Mouse (Mus musculus) forebrain, embryonic 11.5 days (tissue): ENCODE data around the gene Zfp958. TPM values are rescaled to one million over a fixed set of nuclear protein-coding genes. Genes with fewer than 3 reads are reported as not detected.

ENCODE experiments used
- ATAC-seq: fragments of 200-750 bp; cut with Nextera tagmentation; replicated peaks from 2 replicates; pipeline ENCODE4 v1.8.0; 2017; ENCODE audit warnings: moderate TSS enrichment; ENCODE audit not compliant: low FRiP score
- DNase-seq: peaks from one replicate; pipeline ENCODE4 v3.0.0-alpha.2; 2017; ENCODE audit warnings: low spot score
- H3K27ac ChIP-seq: fragments of 300-500 bp; sonication (generic); 2 replicates; pipeline ENCODE4 v1.5.1; 2014; ENCODE audit warnings: low read depth, low read length
- H3K27me3 ChIP-seq: fragments of 300-500 bp; sonication (generic); 2 replicates; pipeline ENCODE4 v1.6.1; 2014; ENCODE audit warnings: mild to moderate bottlenecking, low read length, mixed read lengths; ENCODE audit not compliant: control insufficient read depth, insufficient read depth
- H3K36me3 ChIP-seq: fragments of 300-500 bp; sonication (generic); 2 replicates; pipeline ENCODE4 v1.6.1; 2014; ENCODE audit warnings: mild to moderate bottlenecking, low read length, moderate library complexity, mixed read lengths; ENCODE audit not compliant: control insufficient read depth, insufficient read depth
- H3K4me1 ChIP-seq: fragments of 300-500 bp; sonication (generic); replicated peaks from 2 replicates; pipeline ENCODE4 v1.6.1; 2014; ENCODE audit warnings: low read length, mixed read lengths; ENCODE audit not compliant: control insufficient read depth, insufficient read depth
- H3K4me2 ChIP-seq: fragments of 300-500 bp; sonication (generic); 2 replicates; pipeline ENCODE4 v1.6.1; 2014; ENCODE audit warnings: low read depth, mild to moderate bottlenecking, low read length, moderate library complexity, mixed read lengths; ENCODE audit not compliant: severe bottlenecking
- H3K4me3 ChIP-seq: fragments of 300-500 bp; sonication (generic); 2 replicates; pipeline ENCODE4 v1.5.1; 2014; ENCODE audit warnings: low read depth, low read length
- H3K9ac ChIP-seq: fragments of 300-500 bp; sonication (generic); 2 replicates; pipeline ENCODE4 v1.6.1; 2014; ENCODE audit warnings: low read length
- H3K9me3 ChIP-seq: fragments of 300-500 bp; sonication (generic); 2 replicates; pipeline ENCODE4 v1.6.1; 2016; ENCODE audit warnings: low read length, mixed read lengths; ENCODE audit not compliant: control insufficient read depth
- WGBS: fragments of 180-500 bp; shearing (Covaris S2); extraction: QIAGEN DNeasy Blood & Tissue Kit; methylation state at CpG from one replicate; pipeline ENCODE4 v1.1.7; 2014; 5-methylcytosine and 5-hydroxymethylcytosine counted together
- polyA plus RNA-seq: library from polyadenylated mRNA; unstranded; fragments of >200 nt; fragmentation: Nextera tagmentation; extraction: Ambion mirVana; gene quantifications from 2 replicates; pipeline ENCODE4 v1.2.1, GENCODE M21; 2014

Zfp958 gene
- polyA plus RNA-seq, 1 experiment from 2014 or later: 16.5 TPM

- 78% methylated on average over 8 of the region's 8 CpGs for WGBS
- DNase-seq (no peak), ATAC-seq (peak; percentile 4)
- Histone ChIP-seq H3K27ac (no peak overlapping the region), H3K4me2 (peak overlapping the region; percentile 59), H3K9ac (no peak overlapping the region), H3K36me3 (no peaks in the 10 kb centered on the region), H3K4me1 (no peaks in the 10 kb centered on the region), H3K4me3 (peak overlapping the region; percentile 61), H3K9me3 (peaks cover 2% of the 10 kb centered on the region; the same call in 1 of the 2 replicates), H3K27me3 (no peaks in the 10 kb centered on the region)
Observed at GRCm38 (mm10) chr8:4678908-4679545, 66.1 kb downstream of the Zfp958 start.

GRCm38 (mm10) chr8:4679796-4680195 is 66.8 kb downstream of the Zfp958 start:
- 93% methylated on average over 3 of the region's 3 CpGs for WGBS

More at GRCm38 (mm10) chr8:4679796-4680195, 66.8 kb downstream of the Zfp958 start:
- Histone ChIP-seq H3K9me3 (peaks cover 2% of the 10 kb centered on the region; the same call in 1 of the 2 replicates), H3K27ac (no peak overlapping the region), H3K36me3 (no peaks in the 10 kb centered on the region), H3K4me1 (no peaks in the 10 kb centered on the region), H3K9ac (no peak overlapping the region), H3K4me3 (no peak overlapping the region), H3K4me2 (no peak overlapping the region), H3K27me3 (no peaks in the 10 kb centered on the region)
- ATAC-seq: no peak
- no peak for DNase-seq

Other genes starting within 250 kb of the Zfp958 start
- gene Cers4, start 120.1 kb upstream of the Zfp958 start, polyA plus RNA-seq: 17.0 and 22.6 TPM in 2 replicates
- gene Shcbp1, start 166.4 kb downstream of the Zfp958 start, polyA plus RNA-seq: 84.9 and 94.9 TPM in 2 replicates